Mouse (Mus musculus): ENCODE measurements around the gene Oaf.

The Oaf gene

DNA sequence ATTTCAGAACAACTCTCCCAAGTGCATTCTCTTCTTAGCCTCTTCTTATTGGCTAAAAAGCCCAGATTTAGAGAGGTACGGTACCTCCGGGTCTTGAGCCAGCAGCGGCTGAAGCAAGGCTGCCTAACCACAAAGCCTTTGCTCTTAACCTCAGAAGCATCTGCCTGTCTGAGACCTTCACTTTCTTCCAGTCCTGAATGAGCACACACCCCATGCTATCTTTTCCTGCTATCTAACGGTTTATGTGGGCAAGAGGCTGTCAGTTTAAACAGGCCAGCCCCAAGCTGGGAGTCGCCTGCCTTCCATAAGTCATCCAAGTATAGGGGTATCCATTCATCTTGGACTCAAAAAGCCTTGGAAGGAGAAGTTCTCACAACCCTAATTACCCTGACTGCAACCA, 2.7 kb upstream of the Oaf start:
- DNase-seq (ENCODE audit: low spot score), result no peak

DNA sequence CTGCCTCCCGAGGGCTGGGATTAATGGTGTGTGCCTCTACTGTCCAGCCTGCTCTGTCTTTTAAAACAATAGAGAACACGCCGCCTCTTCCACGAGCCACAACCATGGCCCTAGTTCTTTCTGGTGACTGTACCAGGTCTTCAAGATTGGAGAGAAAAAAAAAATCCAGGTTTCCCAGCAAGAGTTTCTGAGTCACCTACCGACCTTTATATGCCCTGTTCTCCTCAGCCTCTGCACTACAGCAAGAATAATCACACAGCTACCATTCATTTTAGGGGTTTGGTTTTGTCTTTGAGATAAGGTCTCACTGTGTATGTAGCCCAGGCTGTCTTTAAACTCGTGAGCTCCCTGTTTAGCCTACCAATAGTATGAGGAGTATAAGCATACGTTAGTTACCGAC, 2.3 kb upstream of the Oaf start:
- no peak for DNase-seq (ENCODE audit: low spot score)

DNA sequence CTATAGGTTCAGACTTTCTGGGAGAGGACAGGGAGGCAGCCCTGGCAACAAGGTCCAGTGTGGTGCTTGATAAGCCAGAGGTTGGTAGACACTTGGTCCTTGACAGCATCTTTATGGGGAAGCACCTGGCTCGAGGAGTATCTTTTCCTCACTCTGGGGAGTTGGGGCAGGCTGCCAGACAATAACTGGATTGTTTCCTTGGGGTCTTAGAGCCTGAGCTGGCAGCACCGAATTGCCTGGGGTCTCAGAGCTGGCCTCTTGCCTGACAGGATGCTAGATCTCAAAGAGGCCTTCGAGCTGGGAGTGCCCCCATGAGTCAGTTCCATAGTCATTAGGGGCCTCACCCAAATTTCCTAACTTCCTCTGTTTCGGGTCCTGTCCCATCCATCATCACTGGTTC, 1.6 kb upstream of the Oaf start:
- DNase-seq (ENCODE audit: low spot score), result no peak

DNA sequence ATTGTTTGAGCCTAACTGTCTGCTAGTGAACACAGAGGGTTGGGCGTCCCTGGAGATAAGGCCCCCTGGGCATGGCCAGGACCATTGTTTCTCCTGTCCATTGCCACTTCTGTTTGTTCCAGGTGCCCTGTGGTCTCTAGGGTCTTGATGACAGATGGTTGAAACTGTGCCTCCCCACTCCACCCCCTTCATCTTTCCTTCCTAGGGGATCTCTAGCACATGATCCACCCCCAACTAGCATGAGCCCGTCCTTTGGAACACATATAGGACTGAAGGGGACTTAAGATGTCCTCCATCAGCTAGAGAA, 836 bp upstream of the Oaf start:
- DNase-seq (ENCODE audit: low spot score), result no peak

- no peak for DNase-seq (ENCODE audit: low spot score)
Observed at GRCm38 (mm10) chr9:43238631-43239545, 823 bp downstream of the Oaf start.

GRCm38 (mm10) chr9:43238167-43238566, 1.5 kb downstream of the Oaf start:
- no peak for DNase-seq (ENCODE audit: low spot score)

DNA sequence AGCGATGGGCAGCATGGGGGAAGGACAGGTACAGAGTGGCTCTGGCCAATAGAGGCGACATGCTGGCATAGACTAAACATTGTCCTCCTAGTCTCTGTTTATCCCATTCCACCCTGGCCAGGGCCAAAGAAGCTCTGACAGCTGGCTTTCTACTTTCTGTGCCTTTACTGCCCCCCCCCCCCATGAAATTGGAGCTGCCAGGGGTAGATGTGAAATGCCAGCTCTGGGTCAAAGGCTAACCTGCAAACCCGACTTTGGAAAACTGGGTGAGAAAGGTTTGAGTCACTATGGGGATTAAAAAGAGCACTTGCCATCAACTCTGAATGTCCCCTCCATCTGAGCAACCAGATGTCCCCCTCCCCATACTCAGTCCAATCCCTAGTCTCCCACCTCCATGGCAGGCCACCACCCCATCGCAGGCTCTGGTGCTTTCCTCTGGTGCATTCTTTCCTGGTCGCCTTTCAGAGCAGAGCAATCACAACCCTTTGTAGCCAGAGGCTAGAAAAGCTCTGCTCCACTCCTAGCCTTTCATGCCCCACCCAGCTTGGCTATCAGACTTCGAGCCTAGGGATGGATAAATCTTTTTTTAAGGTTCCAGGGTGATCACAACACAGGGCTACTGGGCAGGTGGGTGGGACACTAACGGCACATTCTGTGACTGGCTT, 2.5 kb downstream of the Oaf start:
- no peak for DNase-seq (ENCODE audit: low spot score)

DNA sequence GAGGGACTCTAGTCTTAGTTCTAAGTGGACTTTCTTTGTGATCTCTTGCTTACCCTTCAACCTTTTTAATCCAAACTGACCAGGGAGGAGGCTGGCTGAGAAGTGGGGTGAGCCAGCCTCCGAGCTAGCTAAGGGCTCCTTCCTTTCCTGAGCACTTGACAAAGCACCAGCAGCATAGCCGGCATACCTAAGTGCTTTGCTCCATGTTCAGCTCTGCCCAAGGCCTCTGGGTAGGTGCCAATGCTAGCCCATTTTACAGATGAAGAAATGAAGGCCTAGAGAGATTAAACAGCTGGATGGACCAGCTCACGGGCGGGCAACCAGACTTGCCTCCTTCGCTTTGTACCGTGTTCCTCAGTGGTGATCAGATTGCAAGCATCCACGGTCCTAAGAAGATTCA, 3.1 kb downstream of the Oaf start:
- DNase-seq (ENCODE audit: low spot score), result no peak

GRCm38 (mm10) chr9:43236106-43236505, 3.6 kb downstream of the Oaf start:
- no peak for DNase-seq (ENCODE audit: low spot score)

- DNase-seq (ENCODE audit: low spot score), result no peak
Observed at GRCm38 (mm10) chr9:43235336-43235735, 4.4 kb downstream of the Oaf start.

GRCm38 (mm10) chr9:43234496-43234895, 5.2 kb downstream of the Oaf start:
- DNase-seq (ENCODE audit: low spot score), result no peak

GRCm38 (mm10) chr9:43233515-43233914, 6.2 kb downstream of the Oaf start:
- no peak for DNase-seq (ENCODE audit: low spot score)

DNA sequence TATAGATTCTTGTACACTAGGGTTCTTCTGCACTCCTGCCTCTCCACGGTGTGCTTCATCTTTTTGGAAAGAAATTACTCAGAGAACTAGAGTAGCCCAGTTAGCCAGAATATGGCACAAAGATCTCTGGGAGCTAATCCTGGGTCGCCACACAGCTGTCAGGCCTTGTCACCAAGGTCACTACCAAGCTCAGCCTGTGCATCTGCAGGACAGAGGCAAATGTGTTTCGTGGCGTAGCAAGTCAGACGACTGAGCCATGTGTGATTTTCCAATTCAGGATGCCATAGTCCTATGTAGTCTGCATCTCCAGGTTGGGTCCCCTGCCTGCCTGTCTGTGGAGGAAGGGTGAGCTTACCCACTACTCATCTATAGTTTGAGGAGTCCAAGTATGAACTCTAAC, 6.7 kb downstream of the Oaf start:
- DNase-seq (ENCODE audit: low spot score), result no peak

DNA sequence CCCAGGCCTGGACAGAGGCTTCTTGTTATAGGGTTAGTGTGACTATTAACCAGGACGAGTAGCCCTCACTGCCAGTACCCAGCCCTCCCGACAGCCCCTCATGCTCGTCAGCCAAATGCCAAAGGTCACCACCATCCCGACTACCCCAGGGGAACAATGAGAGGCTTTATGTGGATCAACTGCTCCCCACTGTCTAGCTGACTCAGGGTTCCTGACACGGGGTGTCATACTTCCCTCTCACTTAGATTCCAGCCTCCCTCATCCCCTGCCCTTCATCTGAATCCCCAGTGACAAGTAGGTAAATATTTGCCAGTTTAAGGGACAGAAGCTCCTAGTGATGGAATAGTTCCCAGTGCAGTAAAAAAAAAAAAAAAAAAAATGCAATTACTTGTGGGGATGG, 7.4 kb downstream of the Oaf start:
- no peak for DNase-seq (ENCODE audit: low spot score)

DNA sequence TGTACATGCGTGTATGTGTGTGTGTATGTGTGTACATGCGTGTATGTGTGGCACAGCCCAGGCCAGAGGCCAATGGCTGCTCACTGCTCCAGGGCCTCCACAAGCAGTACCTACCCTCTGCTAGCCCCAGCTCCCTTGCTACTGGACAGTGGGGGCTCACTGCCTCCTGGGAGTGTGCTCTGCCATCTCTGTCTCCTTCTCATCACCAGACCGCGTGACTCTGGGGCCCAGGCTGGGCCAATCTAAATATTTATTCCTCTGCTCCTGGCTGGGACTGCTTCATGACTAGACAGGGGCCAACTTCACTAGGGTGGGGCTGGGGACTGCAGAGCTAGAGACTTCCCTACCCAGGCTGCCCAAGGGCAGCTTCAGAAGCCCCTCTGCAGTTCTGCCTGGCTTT, 7.9 kb downstream of the Oaf start:
- no peak for DNase-seq (ENCODE audit: low spot score)

GRCm38 (mm10) chr9:43230886-43231285, 8.8 kb downstream of the Oaf start:
- no peak for DNase-seq (ENCODE audit: low spot score)

DNA sequence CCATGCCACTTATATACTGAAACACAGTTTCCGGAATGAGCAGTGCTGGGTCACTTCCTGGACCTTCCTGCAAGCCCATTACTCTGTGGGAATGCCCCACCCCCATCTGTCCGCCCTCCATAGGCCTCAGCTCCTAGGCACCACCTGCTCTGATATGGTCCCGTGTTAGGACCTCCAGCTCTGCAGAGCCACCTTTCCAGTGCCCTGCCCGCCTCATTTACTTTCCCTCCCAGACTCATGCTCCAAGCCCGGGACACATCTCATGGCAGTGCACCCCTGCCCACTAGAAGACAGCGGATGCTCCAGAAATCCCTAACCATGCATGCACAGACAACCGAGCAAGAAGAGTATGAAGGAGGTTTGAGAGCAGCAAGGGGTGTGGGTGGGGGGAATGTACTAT, 9.7 kb downstream of the Oaf start:
- no peak for DNase-seq (ENCODE audit: low spot score)

DNA sequence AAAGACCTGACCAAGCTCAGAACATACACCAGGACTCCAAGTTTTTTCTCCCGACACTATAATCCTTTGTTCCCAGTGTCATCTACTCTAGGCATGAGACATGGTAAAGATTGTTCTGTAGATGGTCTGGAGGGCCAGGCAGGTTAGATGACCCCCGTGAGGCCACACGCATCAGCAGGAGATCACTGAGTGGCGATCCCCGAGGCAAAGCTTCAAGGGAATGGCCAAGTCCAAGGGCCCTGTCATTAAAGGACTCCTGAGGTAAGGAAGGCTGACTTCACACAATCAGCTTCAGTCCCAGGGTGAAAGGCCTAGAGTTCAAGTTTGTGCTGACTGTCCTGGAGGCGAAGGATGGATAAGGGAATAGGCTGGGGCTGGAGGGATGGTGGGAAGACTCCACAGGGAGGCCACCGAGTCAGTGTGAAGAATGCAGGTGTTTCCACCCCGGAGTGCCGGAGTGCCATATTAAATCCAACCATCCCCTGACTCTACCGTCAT, 10.3 kb downstream of the Oaf start:
- no peak for DNase-seq (ENCODE audit: low spot score)

GRCm38 (mm10) chr9:43228745-43229144, 11.0 kb downstream of the Oaf start:
- DNase-seq (ENCODE audit: low spot score), result no peak

- no peak for DNase-seq (ENCODE audit: low spot score)
Observed at GRCm38 (mm10) chr9:43227626-43228025, 12.1 kb downstream of the Oaf start.

- DNase-seq (ENCODE audit: low spot score), result no peak
Observed at GRCm38 (mm10) chr9:43226573-43227160, 13.0 kb downstream of the Oaf start.

DNA sequence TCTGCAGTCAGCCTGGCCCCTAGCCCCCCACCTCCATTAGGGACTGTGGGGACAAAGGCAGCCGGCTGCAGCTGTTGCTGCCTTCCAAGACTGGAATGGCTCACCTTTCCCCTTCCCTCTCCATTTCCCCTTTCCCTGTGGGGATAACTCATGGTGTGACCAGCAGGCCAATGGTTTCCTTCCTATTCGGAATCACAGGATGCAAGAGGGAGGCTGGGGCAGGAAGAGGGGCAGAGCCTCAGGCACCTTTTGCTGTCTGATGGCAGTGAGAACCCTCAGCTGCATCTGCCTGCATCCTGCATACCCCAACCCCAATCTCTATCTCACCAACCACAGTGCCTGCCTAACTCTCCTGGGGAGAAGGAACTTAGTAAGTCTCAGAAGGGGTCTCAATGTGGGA, 14.2 kb downstream of the Oaf start:
- no peak for DNase-seq (ENCODE audit: low spot score)

DNA sequence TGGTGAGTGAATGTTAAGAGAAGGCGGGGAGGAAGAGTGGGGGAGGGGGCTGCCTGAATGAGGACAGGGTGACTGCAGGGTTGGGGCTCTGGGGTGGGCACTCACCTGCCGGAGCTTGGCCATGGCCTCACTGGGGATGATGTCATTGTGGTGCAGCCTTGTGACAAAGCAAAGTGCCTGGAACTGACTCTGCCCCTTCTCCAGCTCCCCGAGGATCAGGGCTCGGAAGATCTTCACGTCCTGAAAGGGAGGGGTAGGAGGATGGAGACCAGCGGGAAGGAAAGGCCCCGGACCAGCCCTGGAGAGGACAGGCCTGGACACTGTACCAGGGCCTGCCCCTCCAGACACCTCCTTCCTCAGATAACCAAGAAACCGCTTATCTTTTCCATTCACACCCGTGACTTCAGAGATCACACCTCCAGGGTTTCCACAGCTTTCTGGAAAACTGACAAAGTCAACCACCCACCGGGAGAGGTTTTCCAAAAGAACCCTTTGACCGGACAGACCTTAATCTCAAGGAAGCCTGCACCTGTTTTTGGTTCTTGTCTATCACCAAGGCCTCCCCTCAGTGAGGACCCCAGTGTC, 14.8 kb downstream of the Oaf start:
- no peak for DNase-seq (ENCODE audit: low spot score)

Measured in testis, postnatal 10 days (tissue).